Mouse (Mus musculus): Measurements from ENCODE around the gene Zfp706.
A peak's percentile ranks its signal among the peaks of the same experiment; 100 is the strongest.

Gene Zfp706

DNA sequence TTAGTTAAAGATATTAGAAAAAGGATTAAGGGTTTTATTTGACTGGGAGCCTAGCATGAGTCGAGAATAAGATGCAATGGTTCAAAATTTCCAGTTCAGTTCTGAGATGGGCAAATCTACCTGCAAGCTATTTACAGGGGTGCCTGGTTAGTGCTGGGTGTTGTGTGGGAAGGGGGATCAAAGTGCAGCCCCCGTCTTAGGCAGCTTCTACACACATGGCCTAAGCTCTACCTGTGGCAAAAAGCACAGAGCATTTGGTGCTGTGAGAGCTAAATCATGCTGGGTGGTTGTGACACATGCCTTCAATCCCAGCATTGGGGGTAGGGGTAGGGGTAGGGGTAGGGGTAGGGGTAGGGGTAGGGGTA, 32.3 kb downstream of the Zfp706 start:
- DNase-seq = no peak

DNA sequence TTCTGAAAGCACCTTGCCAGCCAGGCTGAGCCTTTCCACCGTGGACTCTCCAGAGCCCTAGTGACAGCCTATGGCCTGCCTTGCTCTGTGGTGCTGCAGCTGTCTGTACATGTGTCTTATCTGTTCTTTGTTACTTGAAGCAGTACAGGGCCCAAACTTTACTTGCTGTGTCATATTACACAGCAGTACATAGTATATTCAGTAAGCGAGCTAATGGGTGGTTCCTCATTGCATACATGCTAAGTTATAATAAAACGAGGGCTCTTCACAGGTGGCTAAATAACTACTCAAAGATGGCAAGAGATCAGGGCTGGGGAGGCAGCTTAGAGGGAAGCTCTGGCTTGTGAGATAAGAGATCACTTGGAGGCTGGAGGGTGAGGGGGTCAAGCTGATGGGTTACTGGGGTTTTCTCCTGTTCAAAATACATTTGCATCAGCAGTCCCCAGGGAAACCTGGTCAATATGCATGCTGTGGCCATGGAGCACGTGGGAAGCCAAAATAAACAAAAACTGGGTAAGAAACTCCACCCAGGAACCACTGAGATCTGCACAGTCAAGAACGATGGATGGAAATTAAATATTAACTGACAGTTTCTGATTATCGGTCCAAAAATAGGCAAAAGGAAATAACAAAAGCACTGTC, 32.8 kb downstream of the Zfp706 start:
- DNase-seq = no peak

GRCm38 (mm10) chr15:36973714-36974113, 33.9 kb downstream of the Zfp706 start:
- DNase-seq = no peak

DNA sequence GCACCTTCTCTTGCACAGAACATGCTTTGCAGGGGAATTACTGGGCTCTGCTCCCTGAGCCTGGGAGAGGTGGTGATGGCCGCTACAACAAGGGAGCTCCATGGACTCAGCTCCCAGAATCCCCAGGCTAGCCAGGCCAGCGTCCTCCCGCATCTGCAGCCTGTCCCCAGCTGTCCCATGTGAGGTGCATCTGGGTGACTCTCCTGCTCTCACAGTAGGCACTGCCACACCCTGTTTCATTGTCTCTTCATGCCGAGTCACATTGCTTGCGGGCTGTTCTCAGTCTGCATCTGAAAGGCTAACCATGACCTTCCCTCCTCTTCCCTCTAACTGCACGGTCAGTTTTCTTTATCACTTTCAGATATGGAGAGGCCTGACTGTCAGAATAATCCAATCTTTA, 34.3 kb downstream of the Zfp706 start:
- no peak for DNase-seq

GRCm38 (mm10) chr15:36969794-36970193, 37.8 kb downstream of the Zfp706 start:
- no peak for DNase-seq

GRCm38 (mm10) chr15:36968295-36968694, 39.3 kb downstream of the Zfp706 start:
- DNase-seq = no peak

GRCm38 (mm10) chr15:36967381-36968211, 40.0 kb downstream of the Zfp706 start:
- peak; percentile 78 for DNase-seq

DNA sequence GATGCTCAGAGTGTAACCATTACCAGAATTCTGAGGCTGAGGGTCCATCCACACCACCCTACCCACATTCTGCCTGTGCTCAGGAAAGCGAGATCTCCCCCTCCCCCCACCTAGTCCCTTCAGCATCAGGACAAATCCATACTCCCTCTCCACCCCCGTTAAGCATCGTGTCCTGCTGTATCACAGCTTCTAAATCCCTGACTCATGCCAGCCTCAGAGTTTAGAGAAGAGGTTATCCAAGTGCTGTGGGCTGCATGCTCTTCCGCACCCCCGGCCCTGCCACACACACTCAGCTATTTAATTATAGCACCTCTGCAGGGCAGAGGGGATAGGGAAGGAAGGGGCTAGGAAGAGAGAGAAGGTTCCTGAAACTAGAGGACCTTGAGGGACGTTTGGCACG, 40.6 kb downstream of the Zfp706 start:
- no peak for DNase-seq

GRCm38 (mm10) chr15:36966466-36966865, 41.1 kb downstream of the Zfp706 start:
- DNase-seq = peak; percentile 39

DNA sequence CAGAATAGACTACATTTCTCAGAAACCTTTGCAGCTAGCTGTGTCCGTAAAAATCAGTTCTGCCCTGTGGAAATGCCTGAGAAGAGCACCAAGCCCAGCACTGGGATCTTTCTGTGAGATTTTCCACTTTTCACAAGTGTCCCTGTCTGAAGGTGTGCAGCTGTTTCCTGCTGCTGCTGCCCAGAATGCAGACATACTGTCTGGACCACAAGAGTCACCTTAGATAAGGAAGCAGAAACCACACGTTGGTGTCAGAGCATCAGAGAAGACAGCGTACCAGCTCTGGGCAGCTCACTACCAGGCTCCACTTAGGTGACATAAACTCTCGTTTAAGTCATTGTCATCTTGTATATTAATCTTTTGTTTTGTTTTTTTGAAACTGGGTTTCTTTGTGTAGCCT, 41.8 kb downstream of the Zfp706 start:
- DNase-seq = no peak

- DNase-seq = no peak
Observed at GRCm38 (mm10) chr15:36962931-36963330, 44.6 kb downstream of the Zfp706 start.

- DNase-seq = no peak
Observed at GRCm38 (mm10) chr15:36960876-36961237, 46.7 kb downstream of the Zfp706 start.

DNA sequence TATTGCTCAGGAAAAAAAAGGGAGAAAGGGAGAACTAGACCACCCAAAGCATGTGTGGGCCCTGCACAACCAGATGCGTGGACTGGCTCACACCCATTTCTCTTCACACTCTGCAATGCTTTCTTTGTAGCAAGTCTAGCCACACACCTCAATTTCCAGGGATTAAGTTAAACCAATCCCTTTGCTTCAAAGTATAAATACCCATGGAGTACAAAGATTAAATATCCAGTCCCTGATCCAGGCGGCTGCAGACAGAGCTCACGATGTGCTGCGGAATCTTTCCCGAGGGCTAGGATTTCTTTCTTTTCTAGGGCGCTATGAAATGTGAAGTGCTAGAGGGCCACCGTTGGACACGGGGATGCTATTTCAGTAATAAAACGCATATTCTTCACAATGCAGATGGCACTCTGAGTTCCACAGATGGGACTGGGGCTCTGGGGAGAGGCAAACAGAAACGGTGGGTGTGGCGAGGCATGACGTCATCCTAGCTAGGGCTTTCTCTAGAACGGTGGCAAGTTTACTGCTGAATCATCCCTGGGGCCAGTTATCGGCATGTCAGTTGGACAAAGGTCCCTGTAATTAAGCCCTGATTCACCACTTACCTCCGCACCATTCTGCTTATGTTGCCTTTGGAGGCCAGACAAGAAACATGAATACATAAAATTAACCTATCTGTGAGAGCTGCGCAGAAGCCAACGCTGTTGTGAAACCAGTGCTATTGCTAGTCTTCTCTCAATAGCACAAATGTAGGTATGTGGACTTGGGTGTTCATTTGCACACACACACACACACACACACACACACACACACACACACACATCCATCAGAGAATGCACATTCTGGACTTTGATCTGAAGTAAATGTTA, 47.3 kb downstream of the Zfp706 start:
- DNase-seq = peak; percentile 84

DNA sequence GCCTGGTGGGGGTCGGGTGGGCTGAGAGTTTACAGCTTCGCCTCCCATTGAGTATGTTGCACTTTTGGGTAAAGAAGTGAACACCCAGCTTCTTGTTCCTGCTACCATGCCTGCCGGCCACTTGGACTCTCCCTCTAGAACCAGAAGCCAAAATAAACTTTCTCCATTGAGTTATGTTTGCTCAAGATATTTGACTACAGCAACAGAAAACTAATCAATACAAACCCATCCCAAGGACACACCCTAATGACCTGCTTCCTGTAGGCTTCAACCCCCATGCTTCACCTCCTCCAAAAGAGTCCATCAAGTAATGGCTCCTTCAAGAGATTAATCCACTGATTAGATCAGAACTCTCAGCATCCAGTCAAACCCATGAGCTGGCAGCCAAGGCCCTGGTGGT, 51.4 kb downstream of the Zfp706 start:
- DNase-seq = no peak

- DNase-seq = no peak
Observed at GRCm38 (mm10) chr15:36950258-36950657, 57.3 kb downstream of the Zfp706 start.

DNA sequence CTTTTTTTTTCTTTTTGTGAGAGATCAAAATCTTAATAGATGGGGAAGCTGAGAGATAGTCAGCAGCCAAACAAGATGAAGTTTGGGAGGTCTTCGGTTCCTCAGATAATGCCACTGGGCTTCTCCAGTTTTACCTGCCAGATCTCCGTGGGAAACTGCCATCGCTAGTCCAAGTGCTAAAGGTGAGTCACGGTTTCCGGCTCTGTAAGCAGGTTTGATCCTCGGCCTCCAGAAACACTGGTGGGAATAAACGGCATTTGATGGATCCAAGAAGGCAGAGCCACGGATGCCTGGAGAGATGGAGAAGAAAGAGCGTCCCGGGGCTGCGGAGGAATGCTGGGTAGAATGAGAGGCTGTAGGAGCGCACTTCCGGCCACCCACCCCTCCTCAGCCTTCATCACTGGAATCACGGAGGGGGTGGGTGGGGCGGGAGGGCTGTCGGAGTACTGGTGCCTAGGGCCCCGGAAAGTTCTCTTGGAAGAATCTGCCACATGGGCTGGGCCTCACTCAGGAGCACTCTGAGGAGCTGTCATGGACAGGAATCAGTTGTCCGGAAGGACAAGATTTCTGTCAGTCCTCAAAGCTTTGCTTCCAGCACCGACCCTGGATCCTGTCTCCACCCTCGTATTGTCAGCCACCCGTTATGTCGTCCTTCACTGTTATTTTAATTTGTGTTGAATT, 58.6 kb downstream of the Zfp706 start:
- no peak for DNase-seq
